Mouse (Mus musculus) testis, adult 2 months (tissue): ENCODE data around the gene Des.

ENCODE experiments used
- CTCF ChIP-seq: fragments of 200-500 bp; IDR thresholded peaks from 2 replicates; pipeline ENCODE4 v1.5.1; 2012; ENCODE audit warnings: low read depth, mild to moderate bottlenecking, inconsistent platforms, low read length, moderate library complexity; ENCODE audit not compliant: control insufficient read depth, insufficient read depth, insufficient replicate concordance
- POLR2A ChIP-seq: fragments of 200-500 bp; IDR thresholded peaks from 2 replicates; pipeline ENCODE4 v1.6.1; 2012; ENCODE audit warnings: low read depth, mild to moderate bottlenecking, inconsistent platforms, low read length, moderate library complexity; ENCODE audit not compliant: control insufficient read depth

GRCm38 (mm10) chr1:75388898-75389515, 28.9 kb downstream of the Des start:
- TF ChIP-seq POLR2A (no peak), CTCF (no peak)
